Mouse (Mus musculus): ENCODE data around the gene Nxn.

DNA sequence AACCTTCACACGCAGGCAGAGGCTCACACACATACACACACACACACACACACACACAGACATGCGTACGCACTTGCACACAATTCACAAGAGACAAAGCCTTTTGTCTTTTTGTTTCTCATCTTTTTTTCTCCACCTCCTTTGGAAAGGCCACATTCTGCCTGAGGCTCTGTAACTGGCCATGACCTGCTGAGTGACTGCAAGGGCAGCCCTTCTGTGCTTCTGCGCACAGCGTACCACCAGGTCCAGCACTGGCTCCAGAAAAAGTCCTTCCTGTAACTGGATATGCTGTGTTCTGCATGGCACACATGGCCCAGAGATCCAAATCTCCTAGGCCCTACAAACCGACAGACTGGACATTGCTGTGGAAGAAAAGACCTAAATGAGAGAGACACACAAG is 38.7 kb downstream of the Nxn start:
- no peak for TF ChIP-seq POLR2A (IDR thresholded peaks at IDR 0.05; ENCODE audit: control insufficient read depth, extremely low read depth, insufficient read depth, low read length, poor library complexity)
- no peak for TF ChIP-seq CTCF (IDR thresholded peaks at IDR 0.05; ENCODE audit: borderline replicate concordance, control insufficient read depth, extremely low read depth, insufficient read depth, low read length, poor library complexity)

Data from thymus, adult 2 months (tissue).